12 mouse cellular contexts compared by ENCODE assay signal in the genomic region with DNA sequence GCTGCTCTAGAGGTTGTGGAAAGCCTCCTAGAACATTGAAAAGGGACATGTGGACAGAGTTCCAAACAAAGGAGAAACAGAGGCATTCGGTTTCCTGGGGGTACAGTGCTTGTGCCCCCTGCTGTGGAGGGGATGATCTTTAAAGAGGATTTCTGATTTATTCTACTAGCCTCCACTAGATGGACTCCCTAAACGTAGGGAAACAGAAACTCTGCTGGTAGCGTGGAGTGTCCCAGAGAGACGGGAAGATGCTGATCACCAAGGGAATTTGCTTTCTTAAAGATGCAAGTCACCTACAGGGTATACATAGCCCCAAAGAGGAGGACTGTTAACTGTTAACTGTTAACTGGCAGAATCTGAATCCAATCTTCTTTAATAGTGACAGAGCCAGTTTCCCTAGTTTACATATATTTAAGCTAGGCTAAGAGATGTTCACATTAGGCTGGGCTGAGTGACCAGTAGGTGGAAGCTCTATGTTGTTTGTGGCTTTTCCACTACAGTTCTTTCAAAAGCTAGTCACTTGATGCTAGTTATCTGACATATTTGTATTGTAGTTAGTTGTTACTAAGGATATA. TPM values are rescaled to one million over a fixed set of nuclear protein-coding genes. Genes with fewer than 3 reads are reported as not detected.
DNase-seq lines count a peak whose midpoint lies in the region; ATAC-seq and TF ChIP-seq lines count a peak whose summit lies in the region.
"Had no signal": no experiment of that assay in that cellular context is flagged by ENCODE, and none has a peak within 500 bp of the region (broad histone marks: within the 10 kb centered on the region; RNA-seq: fewer than 3 reads in every experiment).

No protein-coding gene starts in this region.

- ATAC-seq in frontal cortex, adult (ENCODE audit: low TSS enrichment): peak; percentile 98

- DNase-seq in frontal cortex, postnatal 25 days (ENCODE audit: low spot score in 2 of 2): no peak
- peak; percentile 29 to 42 for DNase-seq in layer of hippocampus, adult 2 months (ENCODE audit: low spot score in 2 of 2)
- DNase-seq in layer of hippocampus, postnatal 25 days (ENCODE audit: extremely low spot score in 1 of 2, low spot score in 1 of 2): no peak
- DNase-seq in NIH3T3 (ENCODE audit: low read depth): peak; percentile 9
- peak; percentile 42 for DNase-seq in lung, postnatal 10 days
- no peak for DNase-seq in testis, postnatal 14 days (ENCODE audit: low spot score)
- DNase-seq in ovary, postnatal 14 days (ENCODE audit: low spot score): no peak
- DNase-seq: adrenal gland, adult 8-10 months; gastrocnemius, postnatal 14 days; thymus, adult 2 months had no signal

- TF ChIP-seq CTCF in layer of hippocampus, adult 2 months (conservative IDR thresholded peaks at IDR 0.05): peak; percentile 85

- no peak overlapping the region for H3K27ac ChIP-seq in layer of hippocampus, adult 2 months
- H3K27ac ChIP-seq: midbrain, embryonic 12.5 days had no signal

- no peak overlapping the region for H3K4me3 ChIP-seq in layer of hippocampus, adult 2 months
- H3K4me3 ChIP-seq: midbrain, embryonic 12.5 days had no signal

RNA-seq across cellular contexts. Expression of a gene that starts 34.6 kb away (rescaled TPM):
- total RNA-seq in layer of hippocampus, adult 2 months (2021): 100 to 1,000 TPM; 803 to 896 TPM
- total RNA-seq in layer of hippocampus, postnatal 25 days (2021): 100 to 1,000 TPM; 783 to 964 TPM

RNA-seq across cellular contexts. Expression of a gene that starts 35.1 kb away (rescaled TPM):
- 100 to 1,000 TPM; 127 to 140 TPM for total RNA-seq in layer of hippocampus, adult 2 months (2021)
- 100 to 1,000 TPM; 110 to 125 TPM for total RNA-seq in layer of hippocampus, postnatal 25 days (2021)

Comparison
In these comparisons a context has a peak if more than half of its experiments do, and no peak if none do; other contexts are left out.
1. DNase-seq: peak in layer of hippocampus, adult 2 months (2 of 2), NIH3T3 (single experiment) and lung, postnatal 10 days (single experiment); none in frontal cortex, postnatal 25 days (0 of 2), layer of hippocampus, postnatal 25 days (0 of 2), testis, postnatal 14 days (single experiment) and ovary, postnatal 14 days (single experiment).